Mouse (Mus musculus): ENCODE results near the gene Eif4g3. TPM values are rescaled to one million over a fixed set of nuclear protein-coding genes. Genes with fewer than 3 reads are reported as not detected.

Gene Eif4g3
- 21.2 and 52.7 TPM in 2 replicates for polyA plus RNA-seq (2021; fragmentation: Nextera tagmentation)
- long read RNA-seq, experiment 1, full-length matches to known transcripts: 5 of 79 reads
- long read RNA-seq, experiment 1, partial matches to known transcripts: 63 of 79 reads
- long read RNA-seq, experiment 1, other reads (novel, unspliced or antisense): 11 of 79 reads
- long read RNA-seq, experiment 2, full-length matches to known transcripts: 1 of 65 reads
- long read RNA-seq, experiment 2, partial matches to known transcripts: 60 of 65 reads
- long read RNA-seq, experiment 2, other reads (novel, unspliced or antisense): 4 of 65 reads

DNA sequence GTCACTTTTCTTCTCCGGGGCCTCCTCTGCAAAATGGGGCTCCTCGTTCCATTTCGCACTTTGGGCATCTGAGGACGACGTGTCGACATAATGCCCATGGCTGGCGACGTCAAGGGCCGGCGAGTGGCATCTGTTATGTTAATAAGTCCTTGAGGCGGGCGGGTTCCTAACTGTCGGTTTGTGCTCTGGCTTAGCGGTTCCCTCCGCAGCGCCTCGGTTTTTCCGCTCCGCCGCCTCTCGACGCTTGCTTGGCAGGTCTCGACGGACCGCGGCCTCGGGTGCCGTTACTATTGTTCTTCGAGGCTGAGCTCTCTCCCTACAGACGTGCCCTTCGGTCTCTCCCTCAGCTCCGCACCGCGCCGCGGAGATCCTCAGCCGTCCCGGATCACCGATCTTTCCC lies at the start of gene Eif4g3:
Eif4g3 (plus strand) TSS at position 133 of the 400 bp plus-strand sequence.

DNA sequence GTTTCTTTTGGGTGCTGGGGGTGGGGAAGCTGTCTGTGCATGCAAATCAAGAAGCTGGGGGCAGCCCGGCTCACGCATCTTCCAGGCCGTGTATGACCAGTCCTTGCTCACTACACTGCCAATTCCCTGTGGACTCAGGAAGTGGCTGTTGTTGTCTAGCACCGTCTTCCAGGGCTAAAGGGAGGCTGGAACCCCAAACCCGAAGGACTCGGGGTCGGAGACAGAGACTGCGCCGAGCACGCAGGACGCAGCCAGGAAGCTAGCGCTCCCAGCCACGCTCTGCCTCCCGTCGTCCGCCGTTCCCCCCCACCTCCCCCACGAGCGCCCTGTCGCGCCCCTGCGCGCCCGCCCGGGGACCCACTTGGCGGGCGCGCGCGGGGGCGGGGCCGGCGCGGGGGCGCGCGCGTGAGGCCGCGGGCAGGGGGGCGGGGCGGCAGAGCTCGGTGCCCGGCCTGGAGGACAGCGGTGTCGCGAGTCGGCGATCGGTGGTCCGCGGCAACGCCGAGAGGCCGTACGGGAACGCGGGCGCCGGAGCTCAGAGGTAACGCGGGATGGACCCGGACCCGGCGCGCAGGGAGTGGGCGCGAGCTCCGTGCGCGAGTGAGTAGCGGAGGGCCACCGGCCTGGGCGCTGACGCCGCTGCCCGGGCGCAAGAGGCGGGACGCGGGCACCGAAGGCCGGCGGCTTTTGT lies 223.5 kb downstream of the Eif4g3 start, which contains the start of gene Hp1bp3:
Hp1bp3 (plus strand) TSS at position 97 of the 691 bp plus-strand sequence.

DNA sequence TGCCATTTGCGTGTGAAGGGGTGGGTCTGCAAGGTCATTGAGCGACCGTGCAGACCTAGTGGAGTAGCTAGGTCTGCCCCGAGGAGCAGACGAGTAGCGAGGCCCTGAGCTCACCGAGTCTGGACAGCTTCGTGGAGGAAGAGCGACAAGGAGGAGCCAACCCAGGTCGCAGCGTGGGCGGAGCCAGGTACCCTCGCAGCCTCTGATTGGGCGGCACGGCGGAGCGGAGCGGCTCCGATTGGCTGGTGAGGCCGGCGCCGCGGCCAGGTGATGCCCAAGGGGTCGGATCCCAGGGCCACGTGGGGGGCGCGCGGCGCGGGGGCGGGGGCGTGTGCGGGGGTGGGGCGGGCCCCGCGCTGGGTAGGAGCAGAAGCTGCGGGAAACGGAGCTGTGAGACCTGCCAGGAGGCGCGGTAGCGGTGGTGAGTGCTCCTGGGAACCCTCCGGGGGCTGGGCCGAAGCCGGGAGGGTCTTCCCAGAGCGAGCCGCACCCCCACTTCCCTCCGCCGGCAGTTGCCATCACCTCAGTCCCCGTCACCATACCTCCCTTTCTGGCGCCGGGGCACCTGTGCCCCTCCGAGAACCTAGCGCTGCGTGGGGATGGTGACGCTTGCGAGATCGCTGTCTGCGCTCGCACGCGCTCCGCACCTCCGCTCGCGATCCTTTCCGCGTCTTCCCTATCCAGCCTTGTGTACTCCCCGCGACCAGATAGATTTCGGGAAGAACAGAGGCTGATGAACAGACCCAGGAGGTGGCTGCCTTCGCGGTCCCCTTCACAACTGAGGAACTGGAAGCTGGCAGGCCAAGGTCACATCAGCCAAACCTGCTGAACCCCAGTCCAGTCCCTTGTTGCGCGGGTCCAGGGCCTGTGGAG lies 257.5 kb downstream of the Eif4g3 start, which contains the start of the genes Sh2d5 and Kif17:
Sh2d5 (plus strand) TSS at position 316 of the 873 bp plus-strand sequence.
Kif17 (plus strand) TSS at position 348 of the 873 bp plus-strand sequence.

Other genes with a start within 250 kb of the Eif4g3 start
- 5.4 and 5.9 TPM in 2 replicates for gene Alpl, start 196.6 kb upstream of the Eif4g3 start, polyA plus RNA-seq (2021; fragmentation: Nextera tagmentation)
- gene Ece1, start 130.8 kb upstream of the Eif4g3 start, polyA plus RNA-seq (2021; fragmentation: Nextera tagmentation): 27.2 and 30.3 TPM in 2 replicates
- 194 and 282 TPM in 2 replicates for gene Hp1bp3, start 223.3 kb downstream of the Eif4g3 start, polyA plus RNA-seq (2021; fragmentation: Nextera tagmentation)

Data from left cerebral cortex, adult 6 months (tissue).